Mouse (Mus musculus): ENCODE measurements around the gene Pfdn4. TPM values are rescaled to one million over a fixed set of nuclear protein-coding genes. Genes with fewer than 3 reads are reported as not detected.

Pfdn4 gene
- polyA plus RNA-seq, 1 experiment from 2014 or later: 141 TPM

GRCm38 (mm10) chr2:170487202-170487601, 9.0 kb upstream of the Pfdn4 start:
- no peak for DNase-seq (ENCODE audit: low spot score)
- H3K9me3 ChIP-seq (ENCODE audit: control insufficient read depth, low read length): no peaks in the 10 kb centered on the region
- H3K4me3 ChIP-seq (ENCODE audit: low read depth, low read length): no peak overlapping the region
- WGBS: 78% methylated on average over 7 of the region's 7 CpGs
- ATAC-seq (ENCODE audit: low FRiP score): no peak
- no peaks in the 10 kb centered on the region for H3K27me3 ChIP-seq (ENCODE audit: control insufficient read depth, insufficient read depth, low read length)
- no peak overlapping the region for H3K9ac ChIP-seq (ENCODE audit: low read depth, low read length)
- no peak overlapping the region for H3K27ac ChIP-seq (ENCODE audit: low read depth, low read length)
- H3K36me3 ChIP-seq (ENCODE audit: control insufficient read depth, insufficient read depth, low read length): no peaks in the 10 kb centered on the region
- no peaks in the 10 kb centered on the region for H3K4me1 ChIP-seq (replicated peaks; ENCODE audit: control insufficient read depth, insufficient read depth, low read length)
- H3K4me2 ChIP-seq (replicated peaks; ENCODE audit: low read depth, low read length): no peak overlapping the region

GRCm38 (mm10) chr2:170487890-170488502, 8.2 kb upstream of the Pfdn4 start:
- Histone ChIP-seq H3K27me3 (ENCODE audit: control insufficient read depth, insufficient read depth, low read length) (no peaks in the 10 kb centered on the region), H3K27ac (ENCODE audit: low read depth, low read length) (0 out of 2 replicates have a peak overlapping the region, but pooled peaks have one; percentile 47), H3K36me3 (ENCODE audit: control insufficient read depth, insufficient read depth, low read length) (no peaks in the 10 kb centered on the region), H3K9ac (ENCODE audit: low read depth, low read length) (no peak overlapping the region), H3K4me3 (ENCODE audit: low read depth, low read length) (no peak overlapping the region), H3K9me3 (ENCODE audit: control insufficient read depth, low read length) (no peaks in the 10 kb centered on the region), H3K4me1 (replicated peaks; ENCODE audit: control insufficient read depth, insufficient read depth, low read length) (no peaks in the 10 kb centered on the region), H3K4me2 (replicated peaks; ENCODE audit: low read depth, low read length) (no peak overlapping the region)
- 45% methylated on average over 26 of the region's 26 CpGs for WGBS
- ATAC-seq (ENCODE audit: low FRiP score): peak; percentile 73
- peak; percentile 69 for DNase-seq (ENCODE audit: low spot score)

GRCm38 (mm10) chr2:170494784-170495710, 1.2 kb upstream of the Pfdn4 start:
- ATAC-seq (ENCODE audit: low FRiP score) (no peak), DNase-seq (ENCODE audit: low spot score) (peak; percentile 63)
- no peak overlapping the region for H3K27ac ChIP-seq (ENCODE audit: low read depth, low read length)
- no peaks in the 10 kb centered on the region for H3K36me3 ChIP-seq (ENCODE audit: control insufficient read depth, insufficient read depth, low read length)
- H3K4me2 ChIP-seq (replicated peaks; ENCODE audit: low read depth, low read length): no peak overlapping the region
- H3K4me1 ChIP-seq (replicated peaks; ENCODE audit: control insufficient read depth, insufficient read depth, low read length): peaks cover 10% of the 10 kb centered on the region
- no peak overlapping the region for H3K9ac ChIP-seq (ENCODE audit: low read depth, low read length)
- peaks cover 49% of the 10 kb centered on the region for H3K27me3 ChIP-seq (ENCODE audit: control insufficient read depth, insufficient read depth, low read length)
- WGBS: 8% methylated on average over 31 of the region's 31 CpGs
- H3K4me3 ChIP-seq (ENCODE audit: low read depth, low read length): no peak overlapping the region
- no peaks in the 10 kb centered on the region for H3K9me3 ChIP-seq (ENCODE audit: control insufficient read depth, low read length)

GRCm38 (mm10) chr2:170497091-170497566, 901 bp downstream of the Pfdn4 start, which contains the start of gene Cyp24a1:
Gene Cyp24a1 (minus strand): TSS chr2:170497145.
- DNase-seq (ENCODE audit: low spot score): peak; percentile 72
- H3K36me3 ChIP-seq (ENCODE audit: control insufficient read depth, insufficient read depth, low read length): no peaks in the 10 kb centered on the region
- peaks cover 10% of the 10 kb centered on the region for H3K4me1 ChIP-seq (replicated peaks; ENCODE audit: control insufficient read depth, insufficient read depth, low read length)
- ATAC-seq (ENCODE audit: low FRiP score): peak; percentile 33; the same call in 1 of the 2 replicates
- H3K27ac ChIP-seq (ENCODE audit: low read depth, low read length): no peak within 1 kb of the TSS
- peak within 1 kb of the TSS; percentile 24; the same call in 1 of the 2 replicates for H3K4me3 ChIP-seq (ENCODE audit: low read depth, low read length)
- no peak within 1 kb of the TSS for H3K9ac ChIP-seq (ENCODE audit: low read depth, low read length)
- peak within 1 kb of the TSS; percentile 41 for H3K4me2 ChIP-seq (replicated peaks; ENCODE audit: low read depth, low read length)
- no peaks in the 10 kb centered on the region for H3K9me3 ChIP-seq (ENCODE audit: control insufficient read depth, low read length)
- under 1% methylated on average over 32 of the region's 36 CpGs for WGBS
- peaks cover 49% of the 10 kb centered on the region for H3K27me3 ChIP-seq (ENCODE audit: control insufficient read depth, insufficient read depth, low read length)

- Histone ChIP-seq H3K36me3 (ENCODE audit: control insufficient read depth, insufficient read depth, low read length) (no peaks in the 10 kb centered on the region), H3K4me3 (ENCODE audit: low read depth, low read length) (no peak overlapping the region), H3K4me2 (replicated peaks; ENCODE audit: low read depth, low read length) (no peak overlapping the region), H3K9me3 (ENCODE audit: control insufficient read depth, low read length) (no peaks in the 10 kb centered on the region), H3K27ac (ENCODE audit: low read depth, low read length) (no peak overlapping the region), H3K9ac (ENCODE audit: low read depth, low read length) (no peak overlapping the region), H3K4me1 (replicated peaks; ENCODE audit: control insufficient read depth, insufficient read depth, low read length) (peaks cover 10% of the 10 kb centered on the region), H3K27me3 (ENCODE audit: control insufficient read depth, insufficient read depth, low read length) (peaks cover 49% of the 10 kb centered on the region)
- no peak for ATAC-seq (ENCODE audit: low FRiP score)
- DNase-seq (ENCODE audit: low spot score): no peak
- 23% methylated on average over 8 of the region's 8 CpGs for WGBS
These were observed 1.8 kb downstream of the Pfdn4 start for GRCm38 (mm10) chr2:170498011-170498410.

GRCm38 (mm10) chr2:170503343-170503742, 7.1 kb downstream of the Pfdn4 start:
- Histone ChIP-seq H3K9me3 (ENCODE audit: control insufficient read depth, low read length) (no peaks in the 10 kb centered on the region), H3K36me3 (ENCODE audit: control insufficient read depth, insufficient read depth, low read length) (no peaks in the 10 kb centered on the region), H3K4me2 (replicated peaks; ENCODE audit: low read depth, low read length) (no peak overlapping the region), H3K9ac (ENCODE audit: low read depth, low read length) (no peak overlapping the region), H3K4me1 (replicated peaks; ENCODE audit: control insufficient read depth, insufficient read depth, low read length) (no peaks in the 10 kb centered on the region), H3K4me3 (ENCODE audit: low read depth, low read length) (no peak overlapping the region), H3K27me3 (ENCODE audit: control insufficient read depth, insufficient read depth, low read length) (peaks cover 7% of the 10 kb centered on the region), H3K27ac (ENCODE audit: low read depth, low read length) (no peak overlapping the region)
- ATAC-seq (ENCODE audit: low FRiP score) (no peak), DNase-seq (ENCODE audit: low spot score) (no peak)
- WGBS: 68% methylated on average over 8 of the region's 8 CpGs

GRCm38 (mm10) chr2:170503983-170504382, 7.8 kb downstream of the Pfdn4 start:
- H3K4me1 ChIP-seq (replicated peaks; ENCODE audit: control insufficient read depth, insufficient read depth, low read length): no peaks in the 10 kb centered on the region
- no peak overlapping the region for H3K9ac ChIP-seq (ENCODE audit: low read depth, low read length)
- H3K9me3 ChIP-seq (ENCODE audit: control insufficient read depth, low read length): no peaks in the 10 kb centered on the region
- ATAC-seq (ENCODE audit: low FRiP score) (no peak), DNase-seq (ENCODE audit: low spot score) (no peak)
- peaks cover 2% of the 10 kb centered on the region for H3K27me3 ChIP-seq (ENCODE audit: control insufficient read depth, insufficient read depth, low read length)
- H3K36me3 ChIP-seq (ENCODE audit: control insufficient read depth, insufficient read depth, low read length): no peaks in the 10 kb centered on the region
- H3K4me2 ChIP-seq (replicated peaks; ENCODE audit: low read depth, low read length): no peak overlapping the region
- no peak overlapping the region for H3K4me3 ChIP-seq (ENCODE audit: low read depth, low read length)
- no peak overlapping the region for H3K27ac ChIP-seq (ENCODE audit: low read depth, low read length)
- WGBS: 44% methylated on average over 4 of the region's 4 CpGs

- Histone ChIP-seq H3K36me3 (ENCODE audit: control insufficient read depth, insufficient read depth, low read length) (no peaks in the 10 kb centered on the region), H3K4me1 (replicated peaks; ENCODE audit: control insufficient read depth, insufficient read depth, low read length) (no peaks in the 10 kb centered on the region), H3K9me3 (ENCODE audit: control insufficient read depth, low read length) (no peaks in the 10 kb centered on the region), H3K27me3 (ENCODE audit: control insufficient read depth, insufficient read depth, low read length) (no peaks in the 10 kb centered on the region), H3K4me2 (replicated peaks; ENCODE audit: low read depth, low read length) (no peak overlapping the region), H3K27ac (ENCODE audit: low read depth, low read length) (no peak overlapping the region), H3K4me3 (ENCODE audit: low read depth, low read length) (no peak overlapping the region), H3K9ac (ENCODE audit: low read depth, low read length) (no peak overlapping the region)
- ATAC-seq (ENCODE audit: low FRiP score) (no peak), DNase-seq (ENCODE audit: low spot score) (peak; percentile 91)
- WGBS: 12% methylated on average over 10 of the region's 10 CpGs
These were observed 11.5 kb downstream of the Pfdn4 start for GRCm38 (mm10) chr2:170507734-170508133.
